Mouse (Mus musculus) cerebellum, adult 2 months (tissue): ENCODE measurements around the gene Med28.

Experiments
- CTCF ChIP-seq: fragments of 200-500 bp; IDR thresholded peaks from 2 replicates; pipeline ENCODE4 v1.5.1; 2011; ENCODE audit warnings: low read depth, mild to moderate bottlenecking, control low read depth, low read length, moderate library complexity, borderline replicate concordance; ENCODE audit not compliant: insufficient read depth
- POLR2A ChIP-seq: fragments of 200-500 bp; IDR thresholded peaks from 2 replicates; pipeline ENCODE4 v1.6.1; 2011; ENCODE audit warnings: low read length, control low read depth, borderline replicate concordance; ENCODE audit not compliant: insufficient read depth

- TF ChIP-seq CTCF: no peak
- TF ChIP-seq POLR2A: no peak
These were observed 15.1 kb downstream of the Med28 start for GRCm38 (mm10) chr5:45535177-45535576.
